Mouse (Mus musculus) stomach, postnatal 0 days (tissue): ENCODE measurements around the gene Gm12248.

ENCODE experiments used
- CTCF ChIP-seq: IDR thresholded peaks from 2 replicates; pipeline ENCODE4 v1.5.1; 2016; ENCODE audit warnings: antibody characterized with exemption, low read depth, mild to moderate bottlenecking, moderate library complexity
- EP300 ChIP-seq: optimal IDR thresholded peaks from 2 replicates; pipeline ENCODE3; 2016; ENCODE audit warnings: antibody characterized with exemption

DNA sequence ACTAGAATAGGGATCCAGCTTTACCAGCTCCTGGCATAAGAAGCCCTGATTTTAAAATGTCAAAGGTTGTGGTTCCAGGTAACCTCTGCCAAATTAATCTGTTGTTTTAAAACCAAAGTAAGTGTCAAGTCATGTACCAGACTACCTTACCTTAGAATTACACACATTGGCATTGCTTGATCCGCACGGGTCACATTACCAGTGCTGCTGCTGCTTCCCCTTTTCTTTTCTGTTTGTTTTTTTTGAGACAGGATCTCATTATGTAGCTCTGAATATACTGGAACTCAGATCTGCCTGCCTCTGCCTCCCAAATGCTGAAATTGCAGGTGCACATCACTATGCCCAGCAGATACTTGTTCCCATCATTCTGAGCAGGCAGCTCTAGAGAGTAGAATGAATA, 63.1 kb downstream of the Gm12248 start:
- no peak for TF ChIP-seq CTCF
- TF ChIP-seq EP300, result no peak
